Comparison of ENCODE assay signal across 24 mouse cellular contexts in genomic region chr10:95700422-95700821, GRCm38 (mm10). TPM values are rescaled to one million over a fixed set of nuclear protein-coding genes. Genes with fewer than 3 reads are reported as not detected.
"Had no signal": no experiment of that assay in that cellular context is flagged by ENCODE, and none has a peak within 500 bp of the region (broad histone marks: within the 10 kb centered on the region; RNA-seq: fewer than 3 reads in every experiment).

No protein-coding gene starts in this region.

- H3K9ac ChIP-seq: limb, embryonic 13.5 days; liver, embryonic 12.5 days; liver, embryonic 15.5 days; lung, embryonic 15.5 days; midbrain, embryonic 12.5 days; midbrain, embryonic 15.5 days; neural tube, embryonic 13.5 days; stomach, embryonic 15.5 days had no signal

- H3K4me3 ChIP-seq: limb, embryonic 13.5 days; liver, embryonic 12.5 days; liver, embryonic 15.5 days; lung, embryonic 15.5 days; midbrain, embryonic 12.5 days; midbrain, embryonic 15.5 days; neural tube, embryonic 13.5 days; stomach, embryonic 15.5 days had no signal

- H3K27me3 ChIP-seq: limb, embryonic 13.5 days; liver, embryonic 12.5 days; liver, embryonic 15.5 days; lung, embryonic 15.5 days; midbrain, embryonic 12.5 days; midbrain, embryonic 15.5 days; neural tube, embryonic 13.5 days; stomach, embryonic 15.5 days had no signal

- H3K36me3 ChIP-seq: limb, embryonic 13.5 days; liver, embryonic 12.5 days; liver, embryonic 15.5 days; lung, embryonic 15.5 days; midbrain, embryonic 12.5 days; midbrain, embryonic 15.5 days; neural tube, embryonic 13.5 days; stomach, embryonic 15.5 days had no signal

- H3K4me2 ChIP-seq: limb, embryonic 13.5 days; liver, embryonic 12.5 days; liver, embryonic 15.5 days; lung, embryonic 15.5 days; midbrain, embryonic 12.5 days; midbrain, embryonic 15.5 days; neural tube, embryonic 13.5 days; stomach, embryonic 15.5 days had no signal

- H3K4me1 ChIP-seq: liver, embryonic 12.5 days; lung, embryonic 15.5 days; midbrain, embryonic 12.5 days; midbrain, embryonic 15.5 days; neural tube, embryonic 13.5 days; stomach, embryonic 15.5 days had no signal

- ATAC-seq: liver, embryonic 12.5 days; midbrain, embryonic 15.5 days had no signal

- H3K27ac ChIP-seq: limb, embryonic 13.5 days; liver, embryonic 12.5 days; liver, embryonic 15.5 days; lung, embryonic 15.5 days; midbrain, embryonic 12.5 days; midbrain, embryonic 15.5 days; neural tube, embryonic 13.5 days; stomach, embryonic 15.5 days had no signal

- H3K9me3 ChIP-seq: limb, embryonic 13.5 days; liver, embryonic 12.5 days; liver, embryonic 15.5 days; lung, embryonic 15.5 days; midbrain, embryonic 12.5 days; midbrain, embryonic 15.5 days; neural tube, embryonic 13.5 days; stomach, embryonic 15.5 days had no signal

- DNase-seq: kidney, adult 9 months; kidney, postnatal 14 days; kidney, postnatal 4 days; left cerebral cortex, postnatal 4 days; liver; lung, adult 18-20 months; lung, postnatal 10 days; lung, postnatal 36 days; retina, postnatal 1 day; right cerebral cortex, postnatal 25 days; spleen, adult 18-20 months; thymus, adult 2 months; thymus, postnatal 14 days; thymus, postnatal 4 days had no signal

RNA-seq across cellular contexts. Expression of gene Anapc15-ps, which starts 27.2 kb away (rescaled TPM):
- polyA plus RNA-seq: kidney, embryonic 16.5 days; liver, embryonic 12.5 days; liver, embryonic 15.5 days; midbrain, embryonic 12.5 days; midbrain, embryonic 15.5 days; neural tube, embryonic 13.5 days; testis, adult 2 months; thymus, adult 2 months had no signal
